Mouse (Mus musculus): Measurements from ENCODE around the gene Eva1a.

DNA sequence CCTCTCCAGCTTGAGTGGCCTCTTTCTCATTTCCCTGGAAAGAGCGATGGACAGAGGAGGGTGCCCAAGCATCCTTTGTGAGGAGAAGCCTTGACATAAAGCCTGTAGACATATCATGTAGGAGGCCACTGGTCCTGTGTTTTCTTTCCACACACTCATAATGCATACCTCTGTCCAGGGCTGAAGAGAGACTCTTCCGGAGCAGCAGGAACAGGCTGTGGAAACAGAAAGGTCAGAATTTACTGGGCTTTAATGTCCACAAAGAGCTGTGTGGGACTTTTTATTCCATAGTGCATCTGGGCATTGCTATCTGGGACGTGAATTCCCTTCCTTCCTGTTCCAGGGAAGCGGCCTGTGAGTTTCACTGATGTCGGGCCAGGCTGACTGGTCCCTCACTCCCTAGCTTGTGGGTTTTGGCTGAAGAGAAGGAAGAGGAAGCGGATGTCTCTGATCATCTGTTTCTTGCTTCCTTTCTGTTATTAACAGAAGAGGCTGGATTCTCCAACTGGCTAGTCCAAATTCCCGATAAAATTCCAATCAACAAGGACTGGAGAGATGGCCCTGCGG lies 25.8 kb downstream of the Eva1a start:
- TF ChIP-seq POLR2A (IDR thresholded peaks at IDR 0.05; ENCODE audit: low read depth, low read length) (no peak), CTCF (conservative IDR thresholded peaks at IDR 0.05; ENCODE audit: insufficient read depth, insufficient read length, low read depth, low read length) (no peak)
